Mouse (Mus musculus) natural killer cell, adult 2 months (primary cell): Measurements from ENCODE around the gene Ephb4.
A peak's percentile ranks its signal among the peaks of the same experiment; 100 is the strongest.

Experiments used
- DNase-seq, 2 experiments: peaks; one replicate each; pipeline ENCODE4 v3.0.0; 2022; ENCODE audit warnings: low spot score in 2 of 2

Ephb4 gene

DNA sequence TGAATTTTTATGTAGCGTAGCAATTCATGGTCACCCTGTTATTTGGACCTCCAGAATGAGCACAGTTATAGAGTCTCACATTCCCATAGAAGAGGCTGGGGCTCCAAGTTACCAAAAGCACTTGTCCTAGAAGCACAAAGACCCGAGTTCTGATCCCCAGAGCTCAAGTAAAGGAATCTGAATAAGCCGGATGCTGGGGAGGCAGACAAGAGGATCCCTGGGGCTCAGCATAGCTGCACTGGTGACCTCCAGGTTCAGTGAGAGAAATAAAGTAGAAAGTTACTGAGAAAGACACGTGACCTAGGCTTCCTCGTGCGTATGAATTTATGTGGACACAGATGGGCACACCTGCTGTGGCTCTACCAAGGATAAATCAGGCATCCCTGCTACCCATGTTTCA lies 14.8 kb upstream of the Ephb4 start:
- DNase-seq, result no peak

DNA sequence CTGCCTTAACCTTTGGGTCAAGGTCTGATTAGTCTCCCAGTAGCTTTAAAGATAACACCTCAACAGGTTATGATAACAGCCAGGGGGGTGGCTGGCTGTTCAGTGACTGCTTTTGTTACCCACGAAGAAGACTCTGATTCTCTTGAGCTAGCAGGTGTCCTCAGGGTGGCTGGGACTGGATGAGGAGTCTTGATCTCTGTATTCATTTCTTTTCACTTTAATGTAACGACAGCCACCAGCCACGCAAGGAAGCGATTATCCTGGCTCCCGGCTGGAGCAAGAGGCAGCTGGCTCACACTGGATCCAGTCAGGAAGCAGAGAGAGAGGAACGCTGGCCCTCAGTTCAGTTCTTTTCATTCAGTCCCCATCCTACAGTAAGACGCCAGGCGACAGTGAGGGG lies 12.7 kb upstream of the Ephb4 start:
- DNase-seq, result no peak

DNA sequence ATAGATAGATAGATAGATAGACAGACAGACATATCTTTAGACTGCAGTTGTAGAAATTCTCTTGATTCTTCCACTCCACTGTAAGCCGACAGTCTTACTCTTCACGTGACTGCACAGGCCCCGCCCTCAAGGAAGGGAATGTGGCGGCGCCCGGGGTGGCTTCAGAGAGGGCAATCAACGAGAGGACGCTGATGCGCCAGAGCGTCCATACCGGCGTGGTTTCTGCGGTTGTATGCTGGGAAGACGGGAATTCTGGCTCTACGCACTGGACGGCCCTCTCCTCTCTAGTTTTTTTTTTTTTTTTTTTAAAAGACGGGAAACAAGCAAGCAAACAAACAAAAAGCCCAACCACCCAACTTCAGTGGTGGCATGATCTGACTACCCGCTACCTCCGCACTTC lies 11.7 kb upstream of the Ephb4 start:
- DNase-seq, result peak; percentile 45 to 59

DNA sequence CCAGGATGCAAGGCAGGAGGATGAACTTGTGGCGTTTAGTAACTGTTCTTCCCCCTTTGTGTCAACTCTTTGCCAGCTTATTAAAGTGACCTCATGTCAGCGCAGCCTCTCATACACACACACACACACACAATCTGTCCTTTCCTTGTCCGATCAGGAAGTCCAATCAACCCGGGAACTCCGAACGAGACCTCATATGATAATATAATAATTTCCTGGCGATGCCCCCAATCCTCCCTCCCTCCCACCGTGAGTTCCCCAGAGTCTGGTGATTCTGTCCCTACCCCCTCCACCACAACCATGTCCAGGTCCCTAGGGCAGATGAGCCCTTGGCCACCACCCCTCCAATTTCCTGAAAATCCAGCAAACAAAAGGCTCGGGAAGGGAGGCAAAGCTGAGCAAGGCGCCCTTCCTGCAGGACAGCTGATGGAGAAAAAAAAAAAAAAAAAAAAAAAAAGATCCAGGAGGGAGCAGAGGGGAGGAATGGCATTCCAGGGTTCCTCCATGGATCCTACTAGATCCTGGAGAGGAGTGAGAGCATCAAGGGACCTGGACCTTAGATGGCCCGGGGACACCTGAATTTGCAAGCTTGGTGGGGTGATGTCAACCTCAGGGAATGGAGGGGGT lies 11.1 kb upstream of the Ephb4 start:
- no peak for DNase-seq

DNA sequence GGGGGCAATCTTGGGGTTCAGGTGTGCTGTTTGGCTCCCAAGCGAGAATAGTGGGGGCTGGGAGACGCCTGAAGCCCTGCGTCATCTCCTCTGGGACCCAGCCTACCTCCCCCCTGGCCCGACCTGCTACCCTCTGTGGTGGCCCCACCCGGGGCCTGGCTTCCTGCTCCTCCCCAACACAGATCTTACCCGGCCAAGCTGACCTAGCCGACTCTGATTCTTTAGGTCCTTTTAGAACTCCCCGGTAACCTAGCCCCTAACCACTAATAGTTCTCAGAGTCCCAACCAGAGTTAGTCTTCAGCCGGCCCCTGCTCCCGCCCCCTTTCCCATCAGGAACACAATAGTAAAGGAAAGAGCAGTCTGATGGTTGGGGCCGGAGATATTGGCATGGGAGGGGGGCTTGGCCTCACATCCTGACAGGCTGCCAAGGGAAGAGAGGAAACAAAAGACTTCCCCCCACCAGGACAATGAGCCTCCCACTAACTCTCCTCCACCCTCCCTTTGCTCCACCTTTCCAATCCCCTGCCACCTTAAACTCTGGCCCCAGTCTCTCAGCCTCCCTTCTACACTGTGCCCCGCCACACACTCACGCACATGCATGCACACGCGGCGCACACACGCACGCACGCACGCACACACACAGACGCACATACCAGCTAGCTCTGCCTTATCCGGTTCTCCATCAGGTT lies 10.5 kb upstream of the Ephb4 start:
- peak; percentile 13 to 17 for DNase-seq

DNA sequence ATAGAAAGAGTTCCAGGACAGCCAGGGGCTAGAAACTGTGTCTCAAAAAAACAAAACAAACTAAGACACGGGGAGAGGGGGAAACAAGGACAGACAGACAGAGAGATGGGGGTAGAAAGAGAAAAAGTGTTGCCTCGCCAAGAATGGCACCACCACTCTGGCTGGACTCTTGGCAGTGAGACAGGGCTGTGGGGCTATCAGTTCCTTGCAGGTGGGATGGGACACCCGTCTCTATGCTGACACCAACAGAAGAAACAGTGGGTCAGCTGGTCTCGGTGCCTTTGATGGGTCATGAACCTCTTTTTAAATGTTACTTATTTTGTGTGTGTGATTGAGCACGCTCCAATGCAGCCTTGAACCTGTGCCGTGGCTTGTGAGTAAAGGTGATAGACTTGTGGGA lies 9.7 kb upstream of the Ephb4 start:
- DNase-seq, result no peak

DNA sequence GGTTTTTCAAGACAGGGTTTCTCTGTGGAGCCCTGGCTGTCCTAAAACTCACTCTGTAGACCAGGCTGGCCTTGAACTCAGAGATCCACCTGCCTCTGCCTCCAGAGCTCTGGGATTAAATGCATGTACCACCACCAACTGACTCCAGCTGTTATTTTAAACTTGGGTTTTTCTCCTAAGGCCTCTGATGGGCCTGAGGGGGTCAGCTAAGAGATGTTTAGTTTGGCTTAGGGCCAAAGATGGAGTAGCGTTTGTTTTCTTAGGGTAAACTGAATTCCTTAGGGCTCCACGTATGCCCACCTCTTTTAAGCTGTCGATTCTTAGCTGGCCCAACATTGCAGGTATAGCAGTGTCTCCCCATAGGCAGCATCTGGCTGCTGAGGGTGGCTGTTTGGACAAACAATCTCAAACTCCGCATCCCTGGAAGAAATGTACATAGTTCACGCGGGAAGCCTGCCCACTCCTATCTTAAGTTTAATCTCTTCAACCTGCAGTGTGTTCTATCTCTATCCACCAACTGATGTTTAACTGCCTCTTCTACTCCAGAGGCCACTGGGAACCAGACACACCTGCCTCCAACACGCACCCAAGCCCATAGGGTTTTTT lies 7.4 kb upstream of the Ephb4 start:
- no peak for DNase-seq

DNA sequence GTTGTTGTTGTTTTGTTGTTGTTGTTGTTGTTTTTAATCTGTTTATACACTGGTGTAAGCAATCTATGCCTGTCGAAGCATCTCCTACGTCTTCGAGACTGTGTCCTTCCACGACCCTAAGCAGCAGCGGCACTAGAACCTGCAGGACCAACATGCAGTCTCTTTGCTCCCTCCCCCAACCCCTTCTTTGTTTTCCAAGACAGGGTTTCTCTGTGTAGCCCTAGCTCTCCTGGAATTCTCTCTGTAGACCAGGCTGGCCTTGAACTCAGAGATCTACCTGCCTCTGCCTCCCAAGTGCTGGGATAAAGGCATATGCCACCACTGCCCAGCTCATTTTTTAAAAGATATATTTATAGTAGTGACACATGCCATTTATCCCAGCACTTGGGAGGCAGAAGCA lies 6.5 kb upstream of the Ephb4 start:
- DNase-seq, result no peak

DNA sequence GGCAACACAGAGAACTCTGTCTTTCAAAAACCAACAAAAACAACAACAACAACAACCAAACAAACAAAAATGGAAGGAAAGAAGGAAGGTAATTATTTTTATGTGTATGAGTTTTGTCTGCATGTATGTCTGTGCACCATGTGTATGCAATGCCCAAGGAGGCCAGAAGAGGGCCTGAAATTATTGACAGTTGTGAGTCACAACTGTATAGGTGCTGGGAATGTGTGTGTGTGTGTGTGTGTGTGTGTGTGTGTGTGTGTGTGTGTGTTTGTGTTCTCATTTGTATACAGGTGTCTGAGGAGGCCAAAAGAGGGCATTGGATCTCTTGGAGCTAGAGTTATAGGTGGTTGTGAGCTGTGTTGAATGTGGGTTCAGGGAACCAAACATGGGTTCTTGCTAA lies 6.0 kb upstream of the Ephb4 start:
- DNase-seq, result no peak

DNA sequence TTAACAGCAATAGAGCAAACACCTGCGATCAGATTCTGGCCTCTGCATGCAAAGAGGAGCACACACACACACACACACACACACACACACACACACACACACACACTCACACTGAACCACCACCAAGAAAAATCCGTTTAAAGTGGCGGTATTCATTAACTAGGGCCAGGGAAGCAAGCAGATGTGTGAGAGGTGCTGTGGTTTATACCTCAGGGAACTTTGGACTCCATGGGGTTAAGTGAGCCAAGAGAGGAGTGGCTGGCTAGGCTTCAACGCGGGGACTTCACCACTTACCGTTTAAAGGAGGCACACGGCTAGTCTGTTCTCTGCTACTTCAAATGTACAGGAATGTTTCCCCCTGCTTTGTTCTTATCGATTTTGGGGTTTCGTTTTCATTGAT lies 4.1 kb upstream of the Ephb4 start:
- DNase-seq, result no peak

DNA sequence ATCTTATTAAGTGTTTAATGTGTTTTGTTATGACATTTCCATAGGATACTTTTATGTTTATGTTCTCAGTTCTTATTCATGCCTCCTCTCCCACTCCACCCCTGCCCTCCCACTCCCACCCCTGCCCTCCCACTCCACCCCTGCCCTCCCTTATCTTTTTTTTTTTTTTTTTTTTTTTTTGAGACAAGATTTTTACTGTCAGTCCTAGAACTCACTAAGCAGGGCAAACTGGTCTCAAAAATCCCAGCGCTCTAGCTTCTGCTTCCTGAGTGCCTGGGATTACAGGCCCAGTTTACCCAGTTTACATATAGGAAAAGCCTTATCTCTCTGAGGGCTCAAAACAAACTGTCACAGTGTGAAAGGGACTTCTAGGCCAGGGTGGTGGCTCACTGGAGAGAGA lies 3.5 kb upstream of the Ephb4 start:
- DNase-seq, result no peak

DNA sequence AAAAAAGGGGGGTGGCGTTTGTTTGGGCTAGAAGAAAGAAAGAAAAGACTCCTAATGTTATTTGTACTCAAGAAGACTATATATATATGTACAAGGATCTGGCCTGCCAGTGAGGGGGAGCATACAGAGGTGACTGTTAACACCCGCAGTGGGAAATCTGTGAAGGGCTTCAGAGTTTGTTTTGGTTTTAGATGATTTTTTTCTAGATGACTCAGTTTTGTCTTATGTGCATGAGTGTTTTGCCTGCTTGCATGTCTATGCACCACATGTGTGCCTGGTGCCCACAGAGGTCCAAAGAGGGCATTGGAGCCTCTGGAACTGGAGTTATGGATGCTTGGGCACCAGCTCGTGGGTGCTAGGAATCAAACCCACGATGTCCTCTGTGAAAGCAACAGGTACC lies 2.9 kb upstream of the Ephb4 start:
- no peak for DNase-seq

DNA sequence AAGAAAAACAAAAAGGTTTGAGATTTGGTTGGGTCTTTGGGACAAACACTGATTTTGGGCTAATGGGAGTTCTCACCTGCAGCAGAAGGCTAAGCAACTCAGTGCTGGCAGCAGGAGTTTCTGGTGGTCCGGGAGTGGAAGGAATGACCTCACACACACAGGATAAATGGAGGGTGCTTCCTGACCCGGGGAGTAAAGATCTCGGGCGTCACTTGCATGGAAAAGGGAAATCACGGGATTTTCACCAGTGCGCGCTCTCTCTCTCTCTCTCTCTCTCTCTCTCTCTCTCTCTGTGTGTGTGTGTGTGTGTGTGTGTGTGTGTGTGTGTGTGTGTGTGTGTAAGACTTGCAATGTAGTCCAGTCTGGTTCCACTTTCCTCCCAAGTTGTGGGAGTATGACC lies 2.1 kb upstream of the Ephb4 start:
- no peak for DNase-seq

DNA sequence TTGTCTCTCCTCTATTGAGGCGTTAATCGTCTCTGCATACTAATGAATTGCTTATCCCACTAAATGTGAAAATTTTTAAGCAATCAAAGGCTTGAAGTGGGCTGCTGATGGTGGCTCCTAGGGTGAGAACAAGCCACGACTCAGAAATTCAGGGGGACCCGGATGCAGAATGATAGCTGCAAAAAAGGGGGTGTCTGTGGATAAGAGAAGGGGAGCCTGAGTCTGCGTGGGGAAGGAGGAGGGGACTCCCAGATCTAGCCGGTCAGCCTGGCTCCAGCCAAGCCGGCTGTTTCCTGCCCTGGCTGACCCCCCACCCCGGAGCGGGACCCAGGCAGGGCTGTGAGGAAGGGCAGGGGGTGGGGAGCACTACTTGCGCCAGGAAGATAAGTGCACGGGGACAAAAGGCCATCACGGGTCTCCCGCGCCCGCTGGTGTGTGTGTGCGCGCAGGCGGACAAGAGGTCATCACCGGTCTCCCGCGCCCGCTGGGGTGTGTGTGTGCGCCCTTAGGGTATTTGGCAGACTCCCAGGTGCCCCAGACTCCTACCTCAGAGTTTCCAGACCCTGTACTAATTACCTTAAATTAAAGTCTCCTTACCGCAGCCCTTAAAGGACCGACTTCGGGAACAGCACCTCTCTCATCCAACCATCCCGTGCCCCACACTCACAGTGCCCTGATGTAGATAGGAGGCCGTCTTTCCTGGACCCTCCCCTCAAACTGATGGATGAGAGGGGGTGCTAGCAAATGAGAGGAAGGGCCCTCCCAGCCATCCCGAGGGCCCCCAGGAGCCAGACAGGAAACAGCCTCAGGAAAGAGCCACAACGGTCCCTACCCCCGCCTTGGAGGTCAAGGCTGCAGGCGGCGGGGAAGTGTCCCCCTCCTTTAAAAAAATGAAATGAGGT lies 1.2 kb upstream of the Ephb4 start:
- DNase-seq, result no peak

DNA sequence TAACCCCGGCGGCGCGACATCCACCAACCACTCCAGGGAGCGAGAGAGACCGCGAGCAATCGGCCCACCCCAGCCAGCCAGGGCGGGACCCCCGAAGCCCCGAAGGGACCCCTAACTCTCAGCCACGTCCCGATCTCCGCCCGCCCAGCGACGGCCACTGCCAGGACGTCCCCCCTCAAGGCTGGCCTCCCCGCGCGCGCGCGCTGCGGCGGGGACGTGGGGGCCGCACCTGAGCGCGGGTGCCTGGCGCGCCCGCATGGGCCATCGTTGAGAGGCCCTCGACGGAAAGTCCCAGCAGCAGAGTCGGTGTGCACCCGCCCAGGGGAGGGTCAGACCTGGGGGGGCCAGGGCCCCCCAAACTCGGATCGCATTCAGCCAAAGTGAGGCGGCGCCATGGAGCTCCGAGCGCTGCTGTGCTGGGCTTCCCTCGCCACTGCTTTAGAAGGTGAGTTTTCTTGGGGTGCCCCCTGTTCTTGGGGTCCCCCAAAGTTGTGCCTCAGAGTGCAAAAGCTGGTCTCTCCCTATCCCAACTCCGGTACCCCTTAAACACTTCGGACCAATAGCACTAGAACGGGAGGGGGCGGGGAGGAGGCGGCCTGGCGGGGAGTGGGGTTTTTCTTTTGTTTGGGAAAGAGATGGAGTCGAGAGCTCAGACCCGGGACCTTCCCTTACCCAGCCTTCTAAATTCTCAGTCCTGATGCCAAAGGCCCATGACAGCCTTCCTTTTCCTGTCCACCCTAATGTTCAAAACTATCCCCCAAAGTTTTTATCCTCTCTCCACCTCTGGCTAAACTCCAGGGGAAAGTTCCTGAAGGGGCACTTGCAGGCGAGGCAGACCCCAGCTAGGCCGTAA lies 522 bp downstream of the Ephb4 start:
- DNase-seq, result no peak

DNA sequence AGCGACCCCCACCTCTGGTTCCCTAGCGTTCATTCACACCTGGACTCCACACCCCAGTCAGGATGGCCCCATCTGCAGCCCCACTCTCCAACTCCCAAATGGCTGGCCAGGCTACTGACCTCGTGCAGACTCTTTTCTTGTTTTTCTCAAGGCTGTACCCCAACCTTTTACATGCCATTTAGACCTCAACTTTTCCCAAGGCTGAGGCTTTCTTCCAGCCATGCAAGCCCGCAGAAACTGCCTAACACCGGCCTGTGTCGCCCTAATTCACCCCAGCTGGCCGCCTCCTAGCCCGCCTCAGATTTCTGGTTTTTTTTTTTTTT lies 1.1 kb downstream of the Ephb4 start:
- no peak for DNase-seq

DNA sequence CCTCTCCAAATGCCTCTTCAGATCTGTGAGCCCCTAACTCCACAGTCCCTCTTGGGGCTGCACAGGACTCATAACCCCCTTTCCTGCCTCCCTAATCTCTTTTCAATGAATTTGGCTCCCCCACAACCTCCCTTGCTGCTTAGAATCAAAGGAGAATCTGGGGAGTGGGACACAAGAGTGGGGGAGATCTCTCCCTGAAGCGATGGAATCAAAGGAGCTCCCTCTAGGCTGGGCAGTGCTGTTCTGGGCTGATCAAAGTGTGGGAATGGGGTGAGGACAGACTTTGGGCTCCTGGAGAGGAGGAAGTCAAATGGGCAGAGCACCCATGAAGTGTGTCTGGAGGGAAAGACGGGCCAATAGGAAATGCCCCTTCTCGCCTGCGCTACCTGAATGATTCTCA lies 1.5 kb downstream of the Ephb4 start:
- DNase-seq, result no peak

DNA sequence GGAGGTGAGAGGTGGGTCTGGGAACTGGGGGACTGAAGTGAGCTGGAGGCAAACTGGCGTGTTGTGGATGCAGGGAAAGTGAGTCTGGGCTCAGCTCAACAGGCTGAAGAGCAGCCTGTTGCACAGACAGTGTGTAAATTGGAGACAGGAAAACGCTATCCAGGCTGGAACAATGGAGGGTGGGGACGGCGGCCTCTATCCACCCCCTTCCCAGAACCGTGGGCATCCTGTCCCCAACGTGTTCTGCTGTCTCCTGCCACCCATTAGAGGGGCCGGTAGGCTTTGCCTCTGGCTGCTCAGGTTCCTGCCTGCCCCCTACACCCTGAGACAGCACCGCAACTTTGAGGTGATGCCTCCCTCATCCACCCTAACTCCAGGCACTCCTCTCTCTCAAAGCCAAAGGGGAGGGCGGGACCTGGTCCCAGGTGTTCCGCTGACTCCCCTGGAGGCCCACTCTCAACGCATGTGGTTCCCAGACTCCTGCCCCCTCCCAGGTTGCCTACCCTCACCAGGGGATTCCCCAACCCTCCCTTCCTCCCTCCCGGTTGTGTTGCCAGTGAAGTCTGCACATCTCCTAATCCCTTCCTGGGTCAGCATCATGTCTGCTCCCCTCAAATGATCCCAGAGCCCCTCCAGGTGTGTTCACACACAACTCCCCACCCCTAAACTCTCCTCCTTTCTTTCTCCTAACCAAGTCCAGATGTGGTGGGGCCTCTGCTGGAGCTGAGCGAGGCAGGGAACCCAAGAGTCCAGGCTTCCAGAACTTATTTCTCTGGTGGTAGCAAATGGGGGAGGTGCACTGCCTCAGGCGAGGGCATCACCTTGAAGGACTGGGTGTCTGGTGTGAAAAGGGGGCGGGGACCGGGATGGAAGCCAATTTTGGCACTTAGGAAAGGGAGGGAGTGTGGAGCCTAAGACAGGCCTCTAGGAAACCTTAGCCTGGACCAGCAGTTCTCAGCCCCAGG lies 2.4 kb downstream of the Ephb4 start:
- no peak for DNase-seq

DNA sequence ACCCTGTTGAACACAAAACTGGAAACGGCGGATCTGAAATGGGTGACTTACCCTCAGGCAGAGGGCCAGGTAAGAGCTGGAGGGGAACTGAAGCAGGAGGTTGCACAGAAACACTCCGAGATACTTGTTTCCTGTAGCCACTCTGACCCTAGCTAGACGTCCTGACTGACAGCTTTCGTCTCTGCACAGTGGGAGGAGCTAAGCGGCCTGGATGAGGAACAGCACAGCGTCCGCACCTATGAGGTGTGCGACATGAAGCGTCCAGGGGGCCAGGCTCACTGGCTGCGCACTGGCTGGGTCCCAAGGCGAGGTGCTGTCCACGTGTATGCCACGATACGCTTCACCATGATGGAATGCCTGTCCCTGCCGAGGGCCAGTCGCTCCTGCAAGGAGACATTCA lies 4.2 kb downstream of the Ephb4 start:
- DNase-seq, result no peak

DNA sequence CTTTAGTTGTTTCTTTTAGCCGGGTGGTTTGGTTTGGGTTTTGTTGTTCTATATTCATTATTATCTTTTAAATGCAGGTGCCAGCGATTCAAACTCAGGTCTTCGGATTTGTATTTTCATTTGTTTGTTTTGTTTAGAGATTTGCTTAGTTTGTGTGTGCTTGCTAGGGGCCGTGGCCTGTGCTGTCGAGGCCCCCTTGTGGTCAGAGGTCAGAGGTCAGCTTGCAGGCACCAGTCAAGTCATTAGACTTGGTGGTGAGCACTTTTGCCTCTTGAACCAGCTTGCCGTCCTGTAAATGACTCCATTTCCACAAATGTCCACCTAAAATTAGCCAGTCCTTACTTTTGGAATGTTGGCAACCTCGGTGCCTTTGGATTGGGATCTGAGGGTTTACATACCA lies 8.5 kb downstream of the Ephb4 start:
- DNase-seq, result no peak

DNA sequence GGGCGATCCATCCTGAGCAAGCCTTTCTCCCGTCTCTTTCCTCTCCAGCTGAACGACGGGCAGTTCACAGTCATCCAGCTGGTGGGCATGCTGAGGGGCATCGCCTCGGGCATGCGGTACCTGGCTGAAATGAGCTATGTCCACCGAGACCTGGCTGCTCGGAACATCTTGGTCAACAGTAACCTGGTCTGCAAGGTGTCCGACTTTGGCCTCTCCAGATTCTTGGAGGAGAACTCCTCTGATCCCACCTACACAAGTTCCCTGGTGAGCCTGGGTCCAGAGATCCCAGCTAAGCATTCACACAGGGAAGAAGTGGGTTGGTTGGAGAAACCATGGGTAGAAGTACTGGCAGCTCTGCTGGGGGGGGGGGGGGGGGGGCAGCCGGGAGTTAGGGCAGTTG lies 19.8 kb downstream of the Ephb4 start:
- DNase-seq, result no peak
